Mouse (Mus musculus) bone marrow, adult 2 months (tissue): ENCODE results near the gene Slc22a4. TPM values are rescaled to one million over a fixed set of nuclear protein-coding genes. Genes with fewer than 3 reads are reported as not detected.
"Not testable (repeated sequence)": the region's sequence is repeated elsewhere in the genome, so short reads cannot be mapped to it uniquely, and the experiment has no call there.

ENCODE experiments used
- H3K27ac ChIP-seq: fragments of 200-500 bp; 2 replicates; pipeline ENCODE4 v1.5.1; 2012; ENCODE audit warnings: low read depth, mild to moderate bottlenecking, control low read depth, inconsistent platforms, low read length; ENCODE audit not compliant: control insufficient read depth, poor library complexity, insufficient read depth
- H3K4me1 ChIP-seq: fragments of 200-500 bp; 2 replicates; pipeline ENCODE4 v1.6.1; 2011; ENCODE audit warnings: low read length; ENCODE audit not compliant: control insufficient read depth, insufficient read depth
- H3K4me3 ChIP-seq: fragments of 200-500 bp; replicated peaks from 2 replicates; pipeline ENCODE3; 2011; ENCODE audit warnings: mild to moderate bottlenecking, low read depth, low read length, control low read depth; ENCODE audit not compliant: control insufficient read depth
- CTCF ChIP-seq: fragments of 200-500 bp; IDR thresholded peaks from 2 replicates; pipeline ENCODE4 v1.5.1; 2011; ENCODE audit warnings: low read length, control low read depth; ENCODE audit not compliant: control insufficient read depth, insufficient read depth
- POLR2A ChIP-seq: fragments of 200-500 bp; IDR thresholded peaks from 2 replicates; pipeline ENCODE4 v1.6.1; 2011; ENCODE audit warnings: low read depth, mild to moderate bottlenecking, control low read depth, low read length, borderline replicate concordance; ENCODE audit not compliant: control insufficient read depth
- WGBS: fragments of 180-500 bp; shearing (Covaris S2); methylation state at CpG from one replicate; pipeline ENCODE4 v1.1.7; 2018; 5-methylcytosine and 5-hydroxymethylcytosine counted together
- polyA plus RNA-seq: library from polyadenylated mRNA; stranded (reverse); fragments of >200 nt; gene quantifications from 2 replicates; pipeline ENCODE4 v1.2.4, GENCODE M21; 2011; ENCODE audit warnings: low replicate concordance; ENCODE audit not compliant: missing spikeins, insufficient read depth, insufficient read length

Slc22a4 gene
- polyA plus RNA-seq, 1 experiment = 34.8 TPM

GRCm38 (mm10) chr11:54052128-54052527 is 24.2 kb upstream of the Slc22a4 start:
- WGBS = 88% methylated on average over 5 of the region's 5 CpGs
- Histone ChIP-seq H3K4me3 (no peak overlapping the region), H3K27ac (no peak overlapping the region)

DNA sequence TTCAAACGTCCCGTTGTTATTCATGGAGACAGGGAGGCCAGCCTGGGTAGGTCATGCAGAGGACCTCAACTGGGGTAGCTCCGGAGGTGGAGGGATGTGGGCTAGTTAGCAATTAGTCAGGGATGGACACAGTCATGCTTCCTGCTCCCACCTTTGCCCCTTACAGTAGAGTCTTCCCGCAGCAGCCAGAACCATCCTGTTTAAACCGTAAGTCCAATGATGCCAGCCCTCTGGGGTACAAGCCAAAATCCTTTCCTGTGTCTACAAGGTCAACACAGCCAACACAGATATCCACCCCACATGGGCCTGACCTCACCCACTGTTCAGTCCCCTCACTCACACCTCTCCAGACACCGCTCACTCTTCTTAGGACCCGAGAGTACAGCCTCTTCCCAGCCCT is 23.3 kb upstream of the Slc22a4 start:
- Histone ChIP-seq H3K27ac (no peak overlapping the region), H3K4me3 (no peak overlapping the region), H3K4me1 (no peaks in the 10 kb centered on the region)
- WGBS = 81% methylated on average over 7 of the region's 7 CpGs
- TF ChIP-seq POLR2A = no peak
- no peak for TF ChIP-seq CTCF

More at GRCm38 (mm10) chr11:54052128-54052527, 24.2 kb upstream of the Slc22a4 start:
- no peaks in the 10 kb centered on the region for H3K4me1 ChIP-seq
- TF ChIP-seq POLR2A (no peak), CTCF (no peak)

GRCm38 (mm10) chr11:54050205-54050604 is 22.3 kb upstream of the Slc22a4 start:
- Histone ChIP-seq H3K27ac (no peak overlapping the region), H3K4me3 (no peak overlapping the region), H3K4me1 (no peaks in the 10 kb centered on the region)
- WGBS = 73% methylated on average over 2 of the region's 2 CpGs
- TF ChIP-seq CTCF (no peak), POLR2A (no peak)

DNA sequence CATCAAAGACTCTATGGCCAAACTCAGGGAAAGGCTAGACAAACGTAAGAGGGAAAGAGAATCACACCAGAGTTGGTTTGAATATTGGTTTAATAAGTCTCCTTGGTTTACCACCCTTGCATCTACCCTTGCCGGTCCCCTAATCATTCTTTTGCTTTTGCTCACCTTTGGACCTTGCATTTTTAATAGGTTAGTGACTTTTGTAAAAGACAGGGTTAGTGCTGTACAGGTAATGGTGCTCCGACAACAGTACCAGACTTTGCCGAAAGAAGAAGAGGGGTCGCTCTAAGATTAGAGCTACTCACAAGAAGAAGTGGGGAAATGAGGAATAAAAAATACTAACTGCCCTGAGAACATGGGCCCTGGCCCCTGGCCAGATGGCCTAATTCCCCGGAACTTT is 12.8 kb upstream of the Slc22a4 start:
- TF ChIP-seq POLR2A (no peak), CTCF (no peak)
- no peak overlapping the region for H3K27ac ChIP-seq
- WGBS = 90% methylated on average over 6 of the region's 6 CpGs
- no peaks in the 10 kb centered on the region for H3K4me1 ChIP-seq
- no peak overlapping the region for H3K4me3 ChIP-seq

DNA sequence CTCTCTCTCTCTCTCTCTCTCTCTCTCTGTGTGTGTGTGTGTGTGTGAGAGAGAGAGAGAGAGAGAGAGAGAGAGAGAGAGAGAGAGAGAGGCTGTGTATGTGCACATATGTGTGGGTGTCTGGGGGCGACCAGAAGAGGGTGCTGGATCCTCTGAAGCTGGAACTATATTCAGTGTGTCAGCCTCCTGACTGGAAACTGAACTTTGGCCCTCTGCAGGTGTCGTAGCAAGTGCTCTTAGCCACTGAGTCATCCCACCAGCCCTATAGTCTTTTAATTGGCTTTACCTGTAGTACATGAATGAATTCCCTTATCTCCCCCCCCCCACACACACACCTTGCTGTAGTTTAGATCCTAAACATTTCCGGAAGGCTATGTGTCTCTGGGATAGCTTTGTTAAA is 5.0 kb upstream of the Slc22a4 start:
- H3K4me1 ChIP-seq, H3K27ac ChIP-seq, H3K4me3 ChIP-seq: not testable (repeated sequence)
- WGBS = 90% methylated on average over 1 of the region's 3 CpGs

DNA sequence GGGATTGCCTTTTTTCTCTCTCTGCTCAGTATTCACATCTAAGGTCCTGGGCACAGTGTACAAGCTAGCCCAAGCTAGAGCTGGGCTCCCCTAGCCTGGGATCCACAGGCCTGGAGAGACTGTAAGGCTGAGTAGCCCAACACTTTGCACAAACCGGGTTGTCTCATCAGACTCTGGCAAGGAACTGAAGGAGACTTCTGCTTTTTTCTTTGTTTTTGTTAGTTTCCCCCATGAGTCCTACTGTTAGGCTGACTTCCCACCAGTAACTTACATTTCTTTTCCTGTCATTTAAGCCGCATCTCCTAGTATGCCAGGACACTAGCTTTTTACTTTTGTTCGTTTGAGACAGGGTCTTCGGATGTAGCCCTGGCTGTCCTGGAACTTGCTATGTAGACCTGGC is 1.1 kb upstream of the Slc22a4 start:
- peak overlapping the region; percentile 94 for H3K27ac ChIP-seq
- TF ChIP-seq CTCF (no peak), POLR2A (no peak)
- H3K4me1 ChIP-seq = no peaks in the 10 kb centered on the region; the same call in 1 of the 2 replicates
- 16% methylated on average over 4 of the region's 4 CpGs for WGBS
- peak overlapping the region; percentile 96 for H3K4me3 ChIP-seq

DNA sequence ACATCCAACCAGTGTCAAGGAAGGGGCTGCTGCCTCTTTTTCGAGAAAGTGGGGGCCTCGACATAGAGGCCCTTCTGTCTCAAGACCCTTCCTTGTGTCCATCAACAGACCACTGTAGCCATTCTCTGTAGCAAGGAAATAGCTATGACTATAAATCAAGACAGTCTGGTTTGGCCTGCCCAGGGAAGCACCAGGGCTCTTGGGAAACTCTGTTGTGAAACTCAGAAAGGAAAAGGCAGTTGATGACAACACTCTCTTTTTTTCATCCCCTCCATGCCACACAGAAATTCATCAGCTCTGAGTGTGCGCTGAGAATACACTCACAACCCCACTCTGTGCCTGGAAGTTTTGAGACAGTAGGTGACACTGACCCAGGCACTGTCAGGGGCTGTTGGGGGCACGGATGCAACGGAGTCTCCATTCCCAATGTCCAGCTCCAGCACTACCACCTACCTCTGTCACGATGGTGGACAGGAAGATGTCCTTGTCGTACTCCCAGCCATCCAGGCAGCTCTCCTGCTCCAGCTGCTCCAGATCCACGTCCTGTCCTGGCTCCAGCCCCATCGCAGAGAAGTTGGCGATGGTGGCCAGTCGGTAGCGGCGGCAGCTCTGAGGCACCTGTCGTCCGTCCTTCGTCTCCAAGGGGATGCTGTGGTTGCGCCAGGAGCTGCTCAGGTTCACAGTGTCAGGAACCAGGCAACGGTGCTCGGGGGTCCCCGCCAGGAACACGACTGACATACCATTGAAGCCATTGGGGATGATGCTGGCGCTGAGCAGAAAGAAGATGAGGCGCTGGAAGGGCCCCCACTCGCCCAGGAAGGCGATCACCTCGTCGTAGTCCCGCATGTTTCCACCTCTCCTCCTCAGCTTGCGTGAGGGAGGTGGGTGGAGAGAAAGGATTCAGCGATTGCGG is 503 bp downstream of the Slc22a4 start:
- WGBS = 20% methylated on average over 31 of the region's 31 CpGs
- H3K4me1 ChIP-seq = no peaks in the 10 kb centered on the region; the same call in 1 of the 2 replicates
- TF ChIP-seq CTCF = no peak
- TF ChIP-seq POLR2A = no peak
- peak overlapping the region; percentile 96 for H3K4me3 ChIP-seq
- H3K27ac ChIP-seq = peak overlapping the region; percentile 94

DNA sequence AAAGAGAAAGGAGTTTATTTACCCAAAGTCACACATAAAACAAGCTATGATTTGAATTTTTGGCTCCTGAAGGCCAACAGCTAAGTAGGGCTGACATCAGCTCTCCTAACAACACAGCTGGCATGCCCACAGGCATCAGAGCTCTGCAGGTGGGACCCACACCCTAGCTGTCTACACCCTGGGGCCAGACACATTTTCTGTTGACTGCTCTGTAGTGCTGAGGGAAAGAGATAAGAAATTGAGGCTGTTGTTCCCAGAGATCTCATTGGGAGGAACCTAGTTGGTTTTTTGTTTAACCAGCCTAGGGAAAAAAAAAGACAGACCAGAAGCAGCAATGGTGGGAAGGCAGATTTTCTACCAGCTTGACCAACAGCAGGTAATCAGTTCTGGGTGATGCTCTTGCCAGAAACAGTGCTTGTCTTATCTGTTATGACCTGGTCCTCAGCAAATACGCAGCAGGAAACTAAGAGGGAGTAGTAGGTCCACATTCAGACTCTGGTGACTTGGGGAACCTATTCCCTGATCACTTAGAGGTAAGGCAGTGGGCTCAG is 1.3 kb downstream of the Slc22a4 start:
- 27% methylated on average over 1 of the region's 1 CpGs for WGBS
- Histone ChIP-seq H3K4me3 (peak overlapping the region; percentile 96), H3K27ac (peak overlapping the region; percentile 94), H3K4me1 (no peaks in the 10 kb centered on the region; the same call in 1 of the 2 replicates)
- TF ChIP-seq POLR2A (0 out of 2 replicates have a peak, but pooled peaks have one; percentile 15), CTCF (no peak)
